ENCODE assay signal across 18 mouse cellular contexts in genomic region chr3:155487877-155488537, GRCm38 (mm10).
DNase-seq lines count a peak whose midpoint lies in the region; ATAC-seq and TF ChIP-seq lines count a peak whose summit lies in the region.
"Had no signal": no experiment of that assay in that cellular context is flagged by ENCODE, and none has a peak within 500 bp of the region (broad histone marks: within the 10 kb centered on the region; RNA-seq: fewer than 3 reads in every experiment).

No protein-coding gene starts in this region.

- no peak overlapping the region for H3K4me3 ChIP-seq in forebrain, embryonic 12.5 days (replicated peaks)
- H3K4me3 ChIP-seq in forebrain, postnatal 0 days (ENCODE audit: low read depth, low read length), result no peak overlapping the region
- no peak overlapping the region for H3K4me3 ChIP-seq in kidney, embryonic 15.5 days (replicated peaks)
- no peak overlapping the region for H3K4me3 ChIP-seq in limb, embryonic 15.5 days
- H3K4me3 ChIP-seq: liver, embryonic 12.5 days; lung, embryonic 15.5 days; myocyte had no signal

- H3K27ac ChIP-seq in forebrain, embryonic 12.5 days, result no peak overlapping the region
- H3K27ac ChIP-seq in forebrain, postnatal 0 days (ENCODE audit: low read depth, low read length), result no peak overlapping the region
- no peak overlapping the region for H3K27ac ChIP-seq in kidney, embryonic 15.5 days
- no peak overlapping the region for H3K27ac ChIP-seq in limb, embryonic 15.5 days
- H3K27ac ChIP-seq: liver, embryonic 12.5 days; lung, embryonic 15.5 days had no signal

- no peaks in the 10 kb centered on the region for H3K36me3 ChIP-seq in forebrain, embryonic 12.5 days (replicated peaks)
- H3K36me3 ChIP-seq in forebrain, postnatal 0 days (ENCODE audit: insufficient read depth), result no peaks in the 10 kb centered on the region
- H3K36me3 ChIP-seq in kidney, embryonic 15.5 days, result no peaks in the 10 kb centered on the region
- no peaks in the 10 kb centered on the region for H3K36me3 ChIP-seq in limb, embryonic 15.5 days
- H3K36me3 ChIP-seq: liver, embryonic 12.5 days; lung, embryonic 15.5 days had no signal

- H3K27me3 ChIP-seq in forebrain, embryonic 12.5 days, result no peaks in the 10 kb centered on the region
- no peaks in the 10 kb centered on the region for H3K27me3 ChIP-seq in forebrain, postnatal 0 days (ENCODE audit: insufficient read depth, low read length)
- H3K27me3 ChIP-seq in kidney, embryonic 15.5 days, result no peaks in the 10 kb centered on the region
- no peaks in the 10 kb centered on the region for H3K27me3 ChIP-seq in limb, embryonic 15.5 days
- H3K27me3 ChIP-seq: CH12.LX; liver, embryonic 12.5 days; lung, embryonic 15.5 days had no signal

- H3K9ac ChIP-seq in forebrain, embryonic 12.5 days, result no peak overlapping the region
- no peak overlapping the region for H3K9ac ChIP-seq in forebrain, postnatal 0 days
- no peak overlapping the region for H3K9ac ChIP-seq in kidney, embryonic 15.5 days
- H3K9ac ChIP-seq in limb, embryonic 15.5 days, result no peak overlapping the region
- H3K9ac ChIP-seq: liver, embryonic 12.5 days; lung, embryonic 15.5 days had no signal

- 0 out of 2 replicates have a peak, but pooled peaks have one; percentile 42 for ATAC-seq in forebrain, embryonic 12.5 days (ENCODE audit: low FRiP score)
- ATAC-seq in forebrain, postnatal 0 days, result no peak
- peak; percentile 78 for ATAC-seq in kidney, embryonic 15.5 days (replicated peaks; ENCODE audit: low FRiP score)
- 0 out of 2 replicates have a peak, but pooled peaks have one; percentile 48 for ATAC-seq in limb, embryonic 15.5 days (ENCODE audit: insufficient number of reproducible peaks, low FRiP score, low TSS enrichment, low read depth)
- ATAC-seq: liver, embryonic 12.5 days had no signal

- H3K4me2 ChIP-seq in forebrain, embryonic 12.5 days, result no peak overlapping the region
- no peak overlapping the region for H3K4me2 ChIP-seq in forebrain, postnatal 0 days (ENCODE audit: low read depth)
- H3K4me2 ChIP-seq in kidney, embryonic 15.5 days, result no peak overlapping the region
- H3K4me2 ChIP-seq in limb, embryonic 15.5 days, result no peak overlapping the region
- H3K4me2 ChIP-seq: liver, embryonic 12.5 days; lung, embryonic 15.5 days had no signal

- no peak for TF ChIP-seq POLR2A in brain, embryonic 14.5 days (IDR thresholded peaks at IDR 0.05; ENCODE audit: borderline replicate concordance, extremely low read depth, insufficient read depth, insufficient read length, poor library complexity, severe bottlenecking)

- intact Hi-C loops in heart, postnatal 14 days (cut with DNase I), result no loop called here

- no peak for TF ChIP-seq CTCF in forebrain, postnatal 0 days (IDR thresholded peaks at IDR 0.05; ENCODE audit: low read depth)
- no peak for TF ChIP-seq CTCF in brain, embryonic 14.5 days (IDR thresholded peaks at IDR 0.05; ENCODE audit: borderline replicate concordance, extremely low read depth, insufficient read depth, insufficient read length)

- no peaks in the 10 kb centered on the region for H3K9me3 ChIP-seq in forebrain, embryonic 12.5 days
- no peaks in the 10 kb centered on the region for H3K9me3 ChIP-seq in forebrain, postnatal 0 days (ENCODE audit: low read length)
- H3K9me3 ChIP-seq in kidney, embryonic 15.5 days (replicated peaks), result no peaks in the 10 kb centered on the region
- H3K9me3 ChIP-seq in limb, embryonic 15.5 days, result no peaks in the 10 kb centered on the region
- H3K9me3 ChIP-seq: liver, embryonic 12.5 days; lung, embryonic 15.5 days had no signal

- WGBS in forebrain, embryonic 12.5 days, result 76% methylated on average over 8 of the region's 8 CpGs
- 61% methylated on average over 8 of the region's 8 CpGs for WGBS in forebrain, postnatal 0 days
- WGBS in kidney, embryonic 15.5 days, result 29% methylated on average over 8 of the region's 8 CpGs
- WGBS in limb, embryonic 15.5 days, result 25% methylated on average over 8 of the region's 8 CpGs

- no peak for DNase-seq in forebrain, postnatal 0 days
- no peak for DNase-seq in kidney, adult 11 months
- DNase-seq in brain, embryonic 14.5 days (ENCODE audit: low read depth), result peak; percentile 50
- no peak for DNase-seq in urinary bladder, adult 18-20 months (ENCODE audit: low spot score in 2 of 2)
- DNase-seq in heart, postnatal 14 days, result no peak
- DNase-seq: adrenal gland, postnatal 36 days; cerebellum, postnatal 10 days; embryo, embryonic 11 days; gastrocnemius, postnatal 10 days; kidney, adult 2 months; layer of hippocampus, adult 9-11 months had no signal

- peaks cover 3% of the 10 kb centered on the region; the same call in 1 of the 2 replicates for H3K4me1 ChIP-seq in forebrain, embryonic 12.5 days
- no peaks in the 10 kb centered on the region for H3K4me1 ChIP-seq in forebrain, postnatal 0 days (ENCODE audit: insufficient read depth)
- H3K4me1 ChIP-seq in kidney, embryonic 15.5 days, result no peaks in the 10 kb centered on the region
- no peaks in the 10 kb centered on the region for H3K4me1 ChIP-seq in limb, embryonic 15.5 days
- H3K4me1 ChIP-seq: liver, embryonic 12.5 days; lung, embryonic 15.5 days had no signal
